Comparison of ENCODE assay signal across 9 mouse cellular contexts in genomic region chr16:10976202-10976631, GRCm38 (mm10).
DNase-seq lines count a peak whose midpoint lies in the region; ATAC-seq lines count a peak whose summit lies in the region.
"Had no signal": no experiment of that assay in that cellular context is flagged by ENCODE, and none has a peak within 500 bp of the region (broad histone marks: within the 10 kb centered on the region; RNA-seq: fewer than 3 reads in every experiment).

No protein-coding gene starts in this region.

- 0 out of 2 replicates have a peak, but pooled peaks have one; percentile 1 for ATAC-seq in heart, embryonic 12.5 days (ENCODE audit: insufficient number of reproducible peaks, low FRiP score)
- ATAC-seq in liver, embryonic 13.5 days (ENCODE audit: low read depth), result no peak
- ATAC-seq in stomach, embryonic 16.5 days (ENCODE audit: insufficient read depth, low FRiP score), result no peak
- ATAC-seq in forebrain, embryonic 15.5 days (replicated peaks), result no peak

- H3K9ac ChIP-seq in heart, embryonic 12.5 days, result no peak overlapping the region
- H3K9ac ChIP-seq in liver, embryonic 13.5 days, result no peak overlapping the region
- H3K9ac ChIP-seq in stomach, embryonic 16.5 days (ENCODE audit: low read length), result no peak overlapping the region
- no peak overlapping the region for H3K9ac ChIP-seq in forebrain, embryonic 15.5 days (replicated peaks)
- H3K9ac ChIP-seq: limb, embryonic 12.5 days had no signal

- H3K4me3 ChIP-seq in heart, embryonic 12.5 days, result no peak overlapping the region
- H3K4me3 ChIP-seq in liver, embryonic 13.5 days (replicated peaks), result no peak overlapping the region
- H3K4me3 ChIP-seq in stomach, embryonic 16.5 days (replicated peaks; ENCODE audit: low read length), result no peak overlapping the region
- H3K4me3 ChIP-seq in forebrain, embryonic 15.5 days, result no peak overlapping the region
- H3K4me3 ChIP-seq: limb, embryonic 12.5 days had no signal

- peak overlapping the region; percentile 40 for H3K27ac ChIP-seq in heart, embryonic 12.5 days (ENCODE audit: poor library complexity, severe bottlenecking)
- peak overlapping the region; percentile 53 for H3K27ac ChIP-seq in liver, embryonic 13.5 days
- H3K27ac ChIP-seq in stomach, embryonic 16.5 days (ENCODE audit: low read length), result peak overlapping the region; percentile 21; the same call in 1 of the 2 replicates
- no peak overlapping the region for H3K27ac ChIP-seq in forebrain, embryonic 15.5 days (replicated peaks)
- H3K27ac ChIP-seq: limb, embryonic 12.5 days had no signal

- DNase-seq in spleen, adult 12 weeks (ENCODE audit: low spot score), result peak; percentile 39
- no peak for DNase-seq in spleen, postnatal 14 days (ENCODE audit: low spot score in 2 of 2)
- DNase-seq in liver, embryonic 13.5 days, result no peak
- no peak for DNase-seq in layer of hippocampus, adult 9-10 months (ENCODE audit: low spot score)
- DNase-seq in cerebellum, adult 9-11 months, result no peak

- H3K4me2 ChIP-seq in heart, embryonic 12.5 days, result no peak overlapping the region
- no peak overlapping the region for H3K4me2 ChIP-seq in liver, embryonic 13.5 days
- H3K4me2 ChIP-seq in stomach, embryonic 16.5 days (ENCODE audit: low read depth, low read length), result no peak overlapping the region
- H3K4me2 ChIP-seq in forebrain, embryonic 15.5 days (replicated peaks), result no peak overlapping the region
- H3K4me2 ChIP-seq: limb, embryonic 12.5 days had no signal

- H3K9me3 ChIP-seq in heart, embryonic 12.5 days (replicated peaks), result no peaks in the 10 kb centered on the region
- H3K9me3 ChIP-seq in liver, embryonic 13.5 days (replicated peaks), result no peaks in the 10 kb centered on the region
- H3K9me3 ChIP-seq in stomach, embryonic 16.5 days (replicated peaks; ENCODE audit: control insufficient read depth, low read length), result no peaks in the 10 kb centered on the region
- H3K9me3 ChIP-seq in forebrain, embryonic 15.5 days, result no peaks in the 10 kb centered on the region
- H3K9me3 ChIP-seq: limb, embryonic 12.5 days had no signal

- H3K4me1 ChIP-seq in heart, embryonic 12.5 days (replicated peaks), result peaks cover 47% of the 10 kb centered on the region
- peaks cover 68% of the 10 kb centered on the region for H3K4me1 ChIP-seq in liver, embryonic 13.5 days (replicated peaks)
- peaks cover 19% of the 10 kb centered on the region; the same call in 1 of the 2 replicates for H3K4me1 ChIP-seq in stomach, embryonic 16.5 days (ENCODE audit: control insufficient read depth, insufficient read depth, low read length)
- no peaks in the 10 kb centered on the region for H3K4me1 ChIP-seq in forebrain, embryonic 15.5 days

- 35% methylated on average over 11 of the region's 11 CpGs for WGBS in heart, embryonic 12.5 days
- 43% methylated on average over 11 of the region's 11 CpGs for WGBS in liver, embryonic 13.5 days (ENCODE audit: insufficient replicate concordance)
- WGBS in stomach, embryonic 16.5 days, result 70% methylated on average over 11 of the region's 11 CpGs
- 80% methylated on average over 11 of the region's 11 CpGs for WGBS in forebrain, embryonic 15.5 days

- no peaks in the 10 kb centered on the region for H3K27me3 ChIP-seq in heart, embryonic 12.5 days (replicated peaks)
- H3K27me3 ChIP-seq in liver, embryonic 13.5 days, result no peaks in the 10 kb centered on the region
- no peaks in the 10 kb centered on the region for H3K27me3 ChIP-seq in stomach, embryonic 16.5 days (ENCODE audit: control insufficient read depth, insufficient read depth, low read length)
- H3K27me3 ChIP-seq in forebrain, embryonic 15.5 days, result no peaks in the 10 kb centered on the region
- H3K27me3 ChIP-seq: limb, embryonic 12.5 days had no signal

- no peaks in the 10 kb centered on the region for H3K36me3 ChIP-seq in heart, embryonic 12.5 days
- H3K36me3 ChIP-seq in liver, embryonic 13.5 days, result no peaks in the 10 kb centered on the region
- no peaks in the 10 kb centered on the region for H3K36me3 ChIP-seq in stomach, embryonic 16.5 days (ENCODE audit: control insufficient read depth, insufficient read depth, low read length)
- H3K36me3 ChIP-seq in forebrain, embryonic 15.5 days, result no peaks in the 10 kb centered on the region
